Mouse (Mus musculus) gastrocnemius, postnatal 10 days (tissue): Measurements from ENCODE around the gene Usp47. TPM values are rescaled to one million over a fixed set of nuclear protein-coding genes. Genes with fewer than 3 reads are reported as not detected.
"Not testable (repeated sequence)": the region's sequence is repeated elsewhere in the genome, so short reads cannot be mapped to it uniquely, and the experiment has no call there.

Source experiments
- DNase-seq: peaks from one replicate; pipeline ENCODE4 v3.0.0; 2021; ENCODE audit warnings: mixed read lengths
- total RNA-seq, 2 experiments: library from RNA; stranded (reverse); gene quantifications; 2 replicates each; pipeline ENCODE4 v1.2.3; 2021

Gene Usp47
- total RNA-seq, 2 experiments from 2014 or later = 141 to 151 TPM

- DNase-seq = no peak
Observed at GRCm38 (mm10) chr7:112036636-112037035, 13.3 kb downstream of the Usp47 start.

GRCm38 (mm10) chr7:112040271-112040670, 17.0 kb downstream of the Usp47 start:
- no peak for DNase-seq

- no peak for DNase-seq
Observed at GRCm38 (mm10) chr7:112042758-112043157, 19.5 kb downstream of the Usp47 start.

GRCm38 (mm10) chr7:112045249-112045648, 21.9 kb downstream of the Usp47 start:
- no peak for DNase-seq

- no peak for DNase-seq
Observed at GRCm38 (mm10) chr7:112045794-112046388, 22.6 kb downstream of the Usp47 start.

GRCm38 (mm10) chr7:112048643-112049042, 25.3 kb downstream of the Usp47 start:
- DNase-seq = no peak

- no peak for DNase-seq
Observed at GRCm38 (mm10) chr7:112053667-112054066, 30.4 kb downstream of the Usp47 start.

- no peak for DNase-seq
Observed at GRCm38 (mm10) chr7:112055901-112056625, 32.8 kb downstream of the Usp47 start.

- DNase-seq = no peak
Observed at GRCm38 (mm10) chr7:112074868-112075267, 51.6 kb downstream of the Usp47 start.

GRCm38 (mm10) chr7:112082636-112083035, 59.3 kb downstream of the Usp47 start:
- no peak for DNase-seq

- DNase-seq = no peak
Observed at GRCm38 (mm10) chr7:112084222-112084621, 60.9 kb downstream of the Usp47 start.

GRCm38 (mm10) chr7:112085062-112085461, 61.8 kb downstream of the Usp47 start:
- DNase-seq = peak; percentile 93

GRCm38 (mm10) chr7:112086186-112086585, 62.9 kb downstream of the Usp47 start:
- no peak for DNase-seq

- DNase-seq = not testable (repeated sequence)
Observed at GRCm38 (mm10) chr7:112094923-112095322, 71.6 kb downstream of the Usp47 start.

- DNase-seq = no peak
Observed at GRCm38 (mm10) chr7:112100887-112101286, 77.6 kb downstream of the Usp47 start.

GRCm38 (mm10) chr7:112102933-112103332, 79.6 kb downstream of the Usp47 start:
- no peak for DNase-seq

GRCm38 (mm10) chr7:112103816-112104215, 80.5 kb downstream of the Usp47 start:
- DNase-seq = no peak

- DNase-seq = no peak
Observed at GRCm38 (mm10) chr7:112108757-112109156, 85.5 kb downstream of the Usp47 start.

GRCm38 (mm10) chr7:112110638-112111372, 87.5 kb downstream of the Usp47 start:
- no peak for DNase-seq

GRCm38 (mm10) chr7:112117501-112117900, 94.2 kb downstream of the Usp47 start:
- no peak for DNase-seq

GRCm38 (mm10) chr7:112118086-112118485, 94.8 kb downstream of the Usp47 start:
- DNase-seq = no peak

- DNase-seq = no peak
Observed at GRCm38 (mm10) chr7:112119248-112119647, 95.9 kb downstream of the Usp47 start.
